Mouse (Mus musculus) telencephalon, adult 2 months (tissue): ENCODE data around the gene Dnah2.

ENCODE experiments used
- DNase-seq: peaks from one replicate; pipeline ENCODE4 v3.0.0-alpha.2; 2011; ENCODE audit warnings: low read depth, low spot score

Dnah2 gene

DNA sequence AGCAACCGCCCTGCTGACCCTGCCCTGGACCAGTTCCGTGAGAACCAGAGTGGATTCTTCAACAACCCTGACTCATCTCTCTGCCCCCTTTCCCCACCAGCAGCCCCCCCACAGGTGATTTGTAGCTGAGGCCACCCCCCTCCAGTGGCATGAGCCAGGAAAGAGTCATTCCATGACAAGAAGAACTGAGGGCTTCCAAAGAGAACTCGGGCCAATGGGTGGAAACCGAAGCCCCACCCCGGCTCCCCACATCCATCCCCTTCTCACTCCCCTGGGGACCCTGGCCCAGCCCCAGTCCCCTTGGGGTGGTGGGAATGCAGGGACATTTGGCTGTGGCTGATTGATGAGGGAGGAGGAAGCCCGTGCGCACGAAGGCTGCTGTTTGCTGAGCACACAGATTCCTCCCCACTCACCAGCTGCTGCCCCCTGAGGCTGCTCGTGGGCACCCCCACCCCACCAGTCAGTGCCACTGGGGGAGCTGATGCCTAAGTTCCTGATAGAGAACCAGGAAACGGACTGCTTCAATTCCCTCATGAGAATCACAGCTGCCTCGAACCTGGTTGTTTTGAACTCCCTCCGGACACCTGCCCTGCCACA is at the start of gene Dnah2:
Gene Dnah2, minus strand, starts transcription at position 51 of the 597 bp plus-strand sequence.
- no peak for DNase-seq

DNA sequence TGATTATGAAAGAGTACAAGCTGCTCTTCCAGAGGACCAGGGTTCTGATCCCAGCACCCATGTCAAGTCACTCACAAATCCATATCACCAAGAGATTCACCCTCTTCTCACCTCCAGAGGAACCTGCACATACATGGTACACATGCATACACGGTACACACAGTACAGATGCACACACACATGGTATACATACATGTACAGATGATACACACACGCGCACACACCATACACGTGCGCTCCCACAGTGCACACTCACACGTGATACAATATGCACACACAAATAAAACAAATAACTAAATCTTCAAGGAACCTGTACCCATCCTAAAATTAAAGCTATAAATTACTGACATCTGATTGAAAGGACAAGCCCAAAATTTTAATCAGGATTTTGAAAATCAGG is 45.9 kb upstream of the Dnah2 start:
- DNase-seq = no peak

DNA sequence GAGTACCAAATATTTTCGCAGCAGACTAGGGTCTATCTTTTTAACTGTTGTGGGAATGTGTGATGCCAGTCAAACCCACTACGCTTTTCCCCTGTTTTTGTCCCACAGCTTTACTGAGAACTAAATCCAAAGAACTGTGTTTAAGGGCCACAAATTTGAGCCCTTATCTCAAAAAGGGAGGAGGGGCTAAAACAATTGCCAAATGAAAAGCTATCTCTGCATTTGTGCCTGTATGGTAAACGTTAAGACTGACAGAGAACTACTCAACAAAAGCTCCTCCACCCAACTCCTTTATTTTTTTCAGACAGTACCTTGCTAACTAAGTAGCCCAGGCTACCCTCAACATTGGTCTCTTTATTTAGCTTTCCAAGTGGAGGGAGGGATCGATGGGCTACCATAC is 43.9 kb upstream of the Dnah2 start:
- DNase-seq = no peak

DNA sequence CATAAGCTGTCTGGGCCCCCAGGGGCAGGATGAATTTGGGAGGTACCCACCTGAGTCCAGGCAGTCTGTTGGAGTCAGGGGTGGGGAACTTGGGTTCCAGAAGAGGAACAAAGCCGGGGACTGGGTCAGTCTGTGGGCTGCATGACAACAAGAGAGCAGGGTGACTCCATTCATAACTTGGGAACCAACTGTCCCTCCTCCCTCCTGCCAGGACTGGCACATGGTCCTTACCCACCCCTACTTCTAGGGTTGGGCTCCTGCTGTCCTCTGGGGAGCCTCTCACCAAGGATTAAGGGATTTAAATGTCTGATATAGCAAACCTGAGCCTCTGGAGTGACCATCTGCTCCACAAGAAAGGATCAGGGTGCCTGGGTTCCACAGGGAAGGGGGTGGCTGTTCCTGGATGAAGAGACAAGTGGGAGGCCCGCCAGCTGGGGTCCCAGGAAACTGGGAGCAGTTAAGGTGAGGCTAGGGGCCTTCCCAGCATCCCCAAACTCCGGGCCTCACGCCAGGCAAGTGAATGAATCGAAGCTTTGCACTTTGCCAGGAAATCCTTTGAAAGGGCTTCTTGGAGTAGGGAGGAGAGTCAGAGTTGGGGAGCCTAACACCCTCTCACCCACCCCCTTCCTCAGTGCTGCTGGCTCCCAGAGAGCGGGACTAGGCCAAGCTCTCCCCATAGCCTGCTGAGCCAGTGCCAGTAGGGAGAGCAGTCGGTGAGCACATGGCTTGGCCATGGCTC is 43.2 kb upstream of the Dnah2 start:
- DNase-seq = no peak

DNA sequence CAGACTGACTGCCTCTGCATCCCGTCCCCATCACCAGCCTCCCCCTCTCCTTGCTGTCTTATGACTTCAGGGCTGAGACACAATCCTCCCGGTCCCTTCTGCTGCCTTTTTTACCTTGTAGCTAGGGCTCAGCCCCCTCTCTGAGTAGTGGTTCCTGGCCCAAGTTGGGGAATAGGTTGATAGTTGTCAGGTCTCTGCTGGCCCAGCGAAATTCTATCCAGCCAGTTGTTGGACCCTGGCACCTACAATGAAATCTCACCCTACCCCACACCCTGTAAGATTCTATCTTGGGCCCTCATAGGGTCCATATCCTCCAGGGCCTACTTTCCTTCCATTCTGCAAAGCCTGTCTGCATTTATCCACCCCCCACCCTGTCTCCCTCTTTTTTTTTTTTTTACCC is 42.5 kb upstream of the Dnah2 start:
- no peak for DNase-seq

DNA sequence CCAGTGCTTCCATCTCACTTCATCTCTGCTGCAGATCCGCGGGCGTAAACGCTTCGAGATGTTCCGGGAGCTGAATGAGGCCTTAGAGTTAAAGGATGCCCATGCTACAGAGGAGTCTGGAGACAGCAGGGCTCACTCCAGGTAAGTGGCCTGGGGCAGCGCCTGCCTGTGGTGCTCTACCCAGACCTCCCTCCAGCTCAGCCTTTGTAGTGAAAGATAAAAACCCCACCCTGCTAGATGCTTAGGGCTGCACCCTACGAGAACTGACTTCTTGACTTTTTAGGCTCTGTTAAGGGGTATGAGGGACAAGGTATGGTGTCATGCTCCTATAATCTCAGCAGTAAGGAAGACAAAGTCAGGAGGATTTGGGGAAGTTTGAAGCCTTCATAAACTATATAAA is 41.7 kb upstream of the Dnah2 start:
- no peak for DNase-seq

DNA sequence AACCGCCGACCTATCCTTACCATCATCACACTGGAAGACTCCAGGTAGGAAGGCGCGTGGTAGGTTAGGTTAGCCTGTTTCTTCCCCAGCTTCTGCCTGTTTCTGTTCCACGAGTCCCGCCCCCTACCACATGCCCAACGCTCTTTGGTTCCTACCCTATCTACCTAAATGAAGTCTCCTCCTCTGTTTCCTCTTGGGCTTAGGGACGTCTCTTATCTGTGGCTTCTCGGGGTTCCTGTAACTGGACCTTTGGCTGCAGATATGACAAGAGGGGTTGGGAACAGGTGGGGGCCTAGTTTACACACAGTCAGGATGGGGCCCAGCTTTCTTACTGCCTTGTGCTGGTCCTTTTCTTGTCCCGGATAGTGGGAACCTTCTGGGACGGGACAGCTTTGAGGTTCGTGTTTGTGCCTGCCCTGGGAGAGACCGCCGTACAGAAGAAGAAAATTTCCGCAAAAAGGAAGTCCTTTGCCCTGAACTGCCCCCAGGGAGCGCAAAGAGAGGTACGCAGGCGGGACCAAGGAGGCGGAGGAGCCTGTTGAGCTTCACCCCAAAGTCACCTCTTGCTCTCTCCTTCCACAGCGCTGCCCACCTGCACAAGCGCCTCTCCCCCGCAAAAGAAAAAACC is 40.4 kb upstream of the Dnah2 start:
- DNase-seq = no peak

DNA sequence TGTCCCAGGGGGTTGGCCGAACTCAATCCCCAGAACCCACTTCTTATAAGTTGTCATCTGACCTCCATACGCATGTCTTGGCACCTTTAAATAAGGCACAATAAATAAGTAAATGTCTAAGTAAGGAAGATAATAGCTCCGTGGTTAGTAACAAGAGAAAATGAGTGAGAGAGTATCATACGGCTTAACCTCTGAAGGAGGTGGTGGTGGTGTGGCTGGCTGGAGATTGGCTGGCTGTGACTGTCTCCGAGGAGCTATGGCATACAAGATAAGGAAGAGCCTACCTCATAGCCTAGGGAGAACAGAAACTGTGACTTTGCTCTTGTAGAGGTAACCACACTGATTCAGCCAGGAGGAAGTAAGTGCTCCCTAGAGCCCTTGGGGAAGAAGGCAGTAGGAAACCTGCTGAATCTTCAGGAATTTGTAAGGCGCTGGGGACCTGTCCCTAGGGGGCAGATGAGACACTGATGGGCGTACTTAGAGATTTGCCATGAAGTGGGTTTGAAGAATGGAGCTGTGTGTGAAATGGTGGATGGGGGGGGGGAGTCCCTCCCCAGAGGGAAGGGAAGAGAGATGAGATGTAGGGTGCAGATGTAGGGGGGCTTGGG is 36.9 kb upstream of the Dnah2 start:
- no peak for DNase-seq

DNA sequence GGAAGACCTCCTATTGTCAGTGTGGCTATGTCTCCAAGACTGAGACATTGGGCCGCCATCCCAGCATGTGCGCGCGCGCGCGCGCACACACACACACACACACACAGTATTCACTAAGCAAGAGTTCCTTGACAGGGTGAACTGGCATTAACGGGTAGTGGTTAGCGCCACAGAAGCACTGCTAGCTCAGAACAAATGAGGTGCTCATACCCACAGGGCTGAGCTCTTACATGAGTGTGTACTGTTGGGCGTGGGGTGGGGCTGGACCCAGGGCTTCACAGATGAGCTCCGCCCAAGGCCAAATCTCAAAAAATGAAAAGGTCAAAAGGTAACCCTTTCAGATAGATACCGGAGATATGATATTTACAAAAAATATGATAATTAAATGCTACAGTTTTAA is 36.0 kb upstream of the Dnah2 start:
- DNase-seq = no peak

DNA sequence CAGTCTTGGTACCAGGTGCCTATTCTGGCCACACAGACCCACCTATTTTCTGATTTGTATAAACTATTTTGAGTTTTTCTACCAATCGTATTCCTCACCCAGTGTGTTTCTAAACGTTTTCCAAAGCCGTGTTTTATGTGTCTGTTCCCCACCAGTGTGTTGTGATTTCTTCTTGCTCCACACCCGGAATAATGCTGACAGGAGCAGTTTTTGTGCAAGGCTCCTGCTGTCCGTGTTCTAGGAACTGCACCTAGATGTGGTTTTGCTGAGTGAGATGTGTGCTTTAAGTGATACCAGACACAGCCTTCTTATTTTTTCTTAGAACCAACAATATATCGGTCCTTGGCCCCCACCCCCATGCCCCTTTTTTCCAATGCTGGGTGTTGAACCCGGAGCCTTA is 35.1 kb upstream of the Dnah2 start:
- no peak for DNase-seq

DNA sequence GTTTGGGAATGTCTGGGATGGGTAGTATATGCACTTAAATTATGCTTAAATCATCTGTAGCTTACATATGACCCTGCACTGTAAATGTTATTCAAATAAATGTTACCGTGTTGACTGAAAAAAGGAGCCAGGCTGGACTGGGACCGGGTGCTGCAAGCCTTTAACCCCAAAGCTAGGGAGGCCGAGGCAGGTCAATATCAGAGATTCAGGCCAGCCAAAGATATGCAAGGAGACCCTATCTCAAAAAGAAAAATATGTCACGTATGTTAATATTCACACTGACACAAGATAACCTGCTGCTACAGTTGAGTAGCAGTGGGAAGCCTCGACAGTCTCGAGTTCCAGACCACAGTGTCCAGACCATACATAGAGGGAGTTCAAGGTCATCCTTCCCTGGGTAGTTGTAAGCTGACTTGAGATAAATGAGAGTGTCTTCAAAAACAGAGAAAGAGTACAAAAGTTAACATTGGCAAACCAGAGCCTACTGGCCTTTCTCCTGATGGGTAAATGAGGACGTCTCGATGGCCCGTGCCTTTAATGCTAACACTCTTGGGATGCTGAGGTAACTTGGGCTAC is 33.4 kb upstream of the Dnah2 start:
- DNase-seq = no peak

DNA sequence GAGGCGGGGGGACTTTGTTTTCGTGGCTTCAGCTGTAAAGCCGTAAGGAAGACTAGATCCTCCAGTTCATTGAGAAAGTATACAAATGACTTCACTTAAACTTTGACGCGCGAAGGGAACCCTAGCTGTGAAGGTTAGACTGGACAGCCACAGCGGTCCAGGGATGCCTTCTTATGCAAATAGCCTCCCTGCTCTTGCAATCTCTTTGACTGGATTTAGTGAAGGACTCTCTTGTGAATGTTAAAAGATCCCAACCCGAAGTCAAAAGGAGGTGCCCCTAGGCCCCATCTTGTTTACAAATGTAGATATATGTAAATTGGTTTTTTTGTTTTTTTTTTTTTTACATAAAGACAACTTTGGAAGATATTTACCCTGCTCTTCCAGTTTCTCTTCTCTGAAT is 32.9 kb upstream of the Dnah2 start:
- DNase-seq = no peak

DNA sequence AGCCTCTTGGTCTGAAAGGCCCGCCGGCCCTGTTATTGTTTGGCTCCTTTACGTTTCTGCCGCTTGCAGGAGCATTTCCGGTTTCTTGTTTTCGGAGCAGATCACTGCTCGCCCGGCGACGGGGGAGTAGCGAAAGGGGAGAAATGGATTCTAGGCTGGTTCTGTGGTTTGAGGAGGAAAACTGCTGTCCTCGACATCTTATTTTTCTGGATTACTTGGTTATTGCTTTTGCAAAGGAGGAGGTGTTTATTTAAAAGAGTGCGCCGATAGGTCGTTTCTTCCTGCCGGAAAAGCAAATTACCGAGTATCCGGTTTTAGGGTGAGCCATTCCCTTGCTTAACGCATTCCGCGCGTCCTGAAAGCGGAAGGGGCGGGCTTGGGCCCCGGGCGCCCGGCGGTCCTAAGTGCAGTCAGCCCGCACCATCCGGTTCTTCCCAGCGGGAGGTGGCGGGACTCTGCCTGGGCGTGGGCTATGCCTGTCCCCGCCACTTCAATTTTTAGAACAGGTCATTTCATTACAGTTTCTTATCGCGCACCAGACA is 32.3 kb upstream of the Dnah2 start:
- peak; percentile 95 for DNase-seq

DNA sequence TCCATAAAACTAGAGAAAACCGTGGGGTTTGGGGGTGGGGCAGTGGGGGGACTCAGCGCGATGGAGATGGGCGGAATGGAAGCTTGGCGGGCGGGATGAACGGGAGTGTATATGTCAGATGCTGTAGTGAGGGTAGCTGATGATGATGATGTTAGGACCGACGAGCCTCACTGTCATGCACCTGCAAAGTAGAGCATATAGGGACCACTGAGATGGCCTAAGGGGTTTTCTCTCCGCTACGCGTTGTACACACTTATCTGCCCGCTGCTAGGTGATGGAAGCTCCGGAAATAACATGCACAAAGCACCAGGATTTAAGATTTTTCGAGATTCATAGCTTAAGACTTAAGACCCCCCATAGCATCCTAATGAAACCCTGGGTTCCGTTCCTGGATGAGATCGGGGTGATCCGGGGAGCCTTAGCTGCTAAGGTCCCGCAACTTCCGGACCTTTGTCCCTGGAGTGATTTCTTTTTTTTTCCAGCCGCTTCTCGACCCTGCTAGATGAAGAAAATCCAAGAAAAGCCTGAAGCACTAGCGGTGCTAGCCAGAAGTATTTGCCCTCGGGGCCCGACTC is 31.7 kb upstream of the Dnah2 start:
- no peak for DNase-seq

DNA sequence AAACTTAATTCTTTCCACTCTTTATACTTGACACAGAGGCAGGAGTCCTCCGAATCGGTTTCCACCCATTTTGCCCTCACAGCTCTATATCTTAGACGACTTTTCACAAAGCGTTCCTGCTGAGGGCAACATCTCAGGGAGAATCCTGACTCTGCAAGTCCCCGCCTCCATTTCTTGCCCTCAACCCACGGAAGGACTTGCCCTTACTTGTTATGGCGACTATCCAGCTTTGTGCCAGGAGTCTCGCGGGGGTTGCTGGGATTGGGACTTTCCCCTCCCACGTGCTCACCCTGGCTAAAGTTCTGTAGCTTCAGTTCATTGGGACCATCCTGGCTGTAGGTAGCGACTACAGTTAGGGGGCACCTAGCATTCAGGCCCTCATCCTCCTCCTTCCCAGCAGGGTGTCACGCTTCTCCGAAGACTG is 31.2 kb upstream of the Dnah2 start, which contains the start of the genes Wrap53 and Trp53:
Gene Wrap53, minus strand, starts transcription at position 165 of the 424 bp plus-strand sequence.
Gene Trp53, plus strand, starts transcription at position 269 of the 424 bp plus-strand sequence.
- DNase-seq = peak; percentile 93

DNA sequence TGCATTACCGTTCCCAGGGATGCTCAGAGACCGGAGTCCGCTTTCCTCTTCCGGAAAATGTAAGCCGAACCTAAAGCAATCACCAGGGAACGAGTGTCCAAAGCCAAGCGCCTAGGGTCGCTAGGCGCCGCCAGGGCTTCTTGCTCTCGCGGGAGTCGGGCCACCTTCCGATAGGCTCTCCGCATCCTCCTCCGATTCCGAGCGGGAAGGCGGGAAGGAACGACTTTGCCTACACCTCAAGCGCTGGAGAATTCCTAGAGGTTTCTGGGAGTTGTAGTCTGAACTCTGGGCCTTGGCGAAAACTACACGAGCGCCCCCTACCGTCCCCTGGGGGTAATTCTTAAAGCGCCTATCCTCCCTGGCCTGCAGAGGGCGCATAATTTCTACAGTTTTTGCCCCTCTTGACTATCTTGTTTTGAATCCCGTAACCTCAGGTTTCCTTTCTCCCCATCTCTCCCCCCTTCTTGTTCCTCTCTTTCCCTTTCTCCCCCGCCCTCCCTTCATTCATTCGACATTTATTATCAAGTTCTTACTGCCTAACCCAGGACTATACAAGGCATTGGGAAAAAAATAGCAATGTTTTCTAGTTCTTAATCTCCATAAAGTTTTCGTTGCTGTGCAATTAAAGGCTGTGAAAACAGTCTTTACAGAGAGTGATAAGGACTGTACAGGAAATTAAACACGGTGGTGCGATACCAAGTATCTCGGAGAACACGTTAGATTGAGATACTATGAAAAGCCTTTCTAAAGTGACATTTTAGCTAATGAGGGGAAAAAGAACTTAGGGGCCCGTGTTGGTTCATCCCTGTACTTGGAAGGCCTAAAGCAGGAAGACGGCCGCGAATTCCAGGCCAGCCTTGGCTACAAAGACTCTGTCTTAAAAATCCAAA is 30.5 kb upstream of the Dnah2 start:
- DNase-seq = peak; percentile 98

DNA sequence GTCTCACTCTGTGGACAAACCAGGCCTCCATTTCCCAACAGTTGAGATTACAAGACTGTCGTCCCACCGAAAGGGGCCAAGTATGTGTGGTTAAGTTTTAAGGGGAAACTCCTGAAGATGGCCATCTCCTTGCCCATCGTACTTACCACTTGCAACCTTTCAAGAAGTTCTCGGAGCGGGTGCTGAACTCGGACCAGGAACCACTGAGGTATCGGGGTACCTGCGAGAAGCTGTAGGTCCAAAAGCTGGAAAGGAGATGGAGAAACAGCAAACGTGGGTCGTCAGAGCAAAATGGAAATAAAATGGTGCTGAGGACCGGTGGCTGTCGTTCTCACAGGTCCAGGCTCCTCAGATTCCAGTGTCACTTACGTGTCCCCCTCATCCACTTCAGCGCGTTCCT is 29.4 kb upstream of the Dnah2 start:
- DNase-seq = no peak

DNA sequence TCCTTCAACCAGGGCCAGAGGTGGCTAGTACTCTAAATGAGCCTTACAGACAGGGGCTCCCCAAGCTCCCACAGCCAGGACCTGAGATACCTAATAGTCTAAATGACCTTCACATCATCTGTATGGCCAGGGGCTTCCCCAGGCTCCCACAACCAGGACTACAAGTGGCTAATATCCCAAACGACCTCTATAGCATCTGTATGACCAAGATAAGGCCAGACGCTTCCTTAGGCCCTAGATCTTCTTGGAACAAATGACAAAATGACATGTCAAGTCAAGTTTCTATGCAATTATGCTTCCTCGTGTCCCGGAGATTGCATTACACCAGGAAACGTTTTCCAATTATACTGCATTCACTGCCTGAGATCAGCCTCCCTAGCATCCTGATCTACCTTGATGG is 27.4 kb upstream of the Dnah2 start:
- DNase-seq = no peak

DNA sequence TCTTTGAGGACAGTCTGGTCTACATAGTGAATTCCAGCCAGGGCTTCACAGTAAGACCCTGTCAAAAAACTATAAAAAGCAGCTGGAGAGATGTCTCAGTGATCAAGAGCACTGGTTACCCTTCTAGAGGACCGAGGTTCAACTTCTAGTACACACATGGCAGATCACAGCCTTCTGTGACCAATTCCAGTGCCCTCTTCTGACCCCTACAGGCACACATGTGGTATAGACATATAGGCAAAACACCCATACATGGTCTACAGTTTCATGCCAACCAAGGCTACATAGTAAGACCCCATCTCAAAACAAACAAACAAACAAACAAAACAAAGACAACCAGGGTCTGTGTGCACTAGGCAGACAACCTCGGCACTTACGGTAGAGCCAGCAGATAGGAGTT is 26.3 kb upstream of the Dnah2 start:
- DNase-seq = no peak

DNA sequence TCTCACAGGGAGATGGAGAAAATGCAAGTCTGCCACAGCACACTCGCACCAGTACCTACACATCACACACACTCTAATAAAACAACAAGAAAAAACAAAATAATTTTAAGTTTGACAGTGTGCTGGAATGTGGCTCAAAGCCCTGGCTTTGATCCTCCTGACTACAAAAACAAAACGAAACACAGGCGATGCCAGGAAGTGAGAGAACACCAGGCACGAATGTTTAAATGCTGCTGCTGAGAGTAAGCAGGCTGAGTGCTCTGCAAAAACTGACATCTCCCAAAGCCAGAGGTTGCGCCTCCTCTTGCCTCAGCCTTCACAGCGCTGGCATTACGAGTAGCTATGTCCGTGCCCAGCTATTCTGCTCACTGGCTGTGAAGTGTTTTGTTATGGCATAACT is 16.2 kb upstream of the Dnah2 start:
- DNase-seq = no peak

DNA sequence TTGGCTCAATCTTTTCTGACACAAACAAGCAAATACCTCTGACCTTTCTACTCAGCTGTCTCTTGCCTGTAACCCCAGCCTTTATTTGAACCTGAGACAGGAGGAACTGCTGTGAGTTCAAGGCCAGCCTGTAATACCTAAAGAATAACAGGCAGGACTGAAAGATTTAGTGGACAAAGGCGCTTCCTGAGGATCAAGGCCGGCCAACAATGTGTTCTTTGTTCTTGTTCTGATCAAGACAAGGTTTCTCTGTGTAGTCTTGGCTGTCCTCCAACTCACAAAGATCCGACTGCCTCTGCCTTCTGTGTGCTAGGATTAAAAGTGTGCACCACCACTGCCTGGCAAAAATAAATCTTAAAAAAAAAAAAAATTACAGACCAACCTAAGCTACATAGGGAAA is 15.5 kb upstream of the Dnah2 start:
- DNase-seq = no peak
